In the genomic region with DNA sequence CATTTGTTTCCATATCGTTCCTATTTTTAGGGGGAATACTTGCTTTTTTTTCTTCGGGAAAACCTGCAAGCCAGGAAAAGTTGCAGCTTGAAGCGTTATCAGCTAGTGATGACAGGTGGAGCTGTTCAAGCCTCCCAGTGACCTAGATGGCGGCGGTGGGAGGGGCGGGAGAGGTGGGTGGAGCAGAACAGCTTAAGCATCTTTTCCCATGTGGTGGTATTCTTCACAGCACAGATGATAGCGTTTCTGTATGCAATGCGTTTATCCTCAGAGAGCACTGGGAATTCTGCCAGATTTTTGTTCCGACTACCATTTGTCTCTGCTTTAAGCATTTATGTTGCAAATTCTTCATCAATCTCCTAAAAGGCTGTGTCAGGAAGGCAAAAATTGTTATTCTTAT, we compare ENCODE assay signal across 8 mouse cellular contexts.
DNase-seq lines count a peak whose midpoint lies in the region; ATAC-seq lines count a peak whose summit lies in the region.

No protein-coding gene starts in this region.

- no peaks in the 10 kb centered on the region for H3K27me3 ChIP-seq in kidney, embryonic 16.5 days (ENCODE audit: insufficient read depth, low read length)
- H3K27me3 ChIP-seq in midbrain, embryonic 12.5 days = no peaks in the 10 kb centered on the region

- peaks cover 9% of the 10 kb centered on the region for H3K4me1 ChIP-seq in kidney, embryonic 16.5 days (ENCODE audit: insufficient read depth, low read length)
- peaks cover 6% of the 10 kb centered on the region; the same call in 1 of the 2 replicates for H3K4me1 ChIP-seq in midbrain, embryonic 12.5 days

- ATAC-seq in kidney, embryonic 16.5 days (ENCODE audit: low FRiP score, low TSS enrichment) = peak; percentile 88
- peak; percentile 65 for ATAC-seq in midbrain, embryonic 12.5 days (ENCODE audit: low FRiP score, low read depth)
- ATAC-seq in inflammation-experienced regulatory T-cells, adult 6 months = no peak

- DNase-seq in kidney, adult 18-20 months = no peak
- peak; percentile 46 for DNase-seq in cerebellum, adult 8-10 months
- peak; percentile 93 for DNase-seq in heart, adult 11 months
- DNase-seq in kidney, postnatal 14 days = peak; percentile 9
- DNase-seq in yolk sac, embryonic 10.5 days (ENCODE audit: low spot score) = peak; percentile 77

- no peaks in the 10 kb centered on the region for H3K9me3 ChIP-seq in kidney, embryonic 16.5 days (ENCODE audit: low read length)
- H3K9me3 ChIP-seq in midbrain, embryonic 12.5 days = no peaks in the 10 kb centered on the region

- peak overlapping the region; percentile 47 for H3K4me2 ChIP-seq in kidney, embryonic 16.5 days (replicated peaks; ENCODE audit: low read depth, low read length)
- no peak overlapping the region; the same call in 1 of the 2 replicates for H3K4me2 ChIP-seq in midbrain, embryonic 12.5 days (replicated peaks)

- peak overlapping the region; percentile 34; the same call in 1 of the 2 replicates for H3K27ac ChIP-seq in kidney, embryonic 16.5 days (ENCODE audit: low read length)
- no peak overlapping the region for H3K27ac ChIP-seq in midbrain, embryonic 12.5 days (replicated peaks)

- H3K9ac ChIP-seq in kidney, embryonic 16.5 days (replicated peaks; ENCODE audit: low read length) = no peak overlapping the region; the same call in 1 of the 2 replicates
- no peak overlapping the region for H3K9ac ChIP-seq in midbrain, embryonic 12.5 days (replicated peaks)

- peak overlapping the region; percentile 18 for H3K4me3 ChIP-seq in kidney, embryonic 16.5 days (ENCODE audit: low read length)
- H3K4me3 ChIP-seq in midbrain, embryonic 12.5 days = no peak overlapping the region

- no peaks in the 10 kb centered on the region for H3K36me3 ChIP-seq in kidney, embryonic 16.5 days (ENCODE audit: insufficient read depth, low read length)
- no peaks in the 10 kb centered on the region for H3K36me3 ChIP-seq in midbrain, embryonic 12.5 days

- WGBS in kidney, embryonic 16.5 days = 24% methylated on average over 9 of the region's 9 CpGs
- 44% methylated on average over 9 of the region's 9 CpGs for WGBS in midbrain, embryonic 12.5 days
